Mouse (Mus musculus) yolk sac, embryonic 10.5 days (tissue): ENCODE measurements around the gene Fastkd1.
A peak's percentile ranks its signal among the peaks of the same experiment; 100 is the strongest.
"Not testable (repeated sequence)": the region's sequence is repeated elsewhere in the genome, so short reads cannot be mapped to it uniquely, and the experiment has no call there.

Source experiments
- DNase-seq: peaks from one replicate; pipeline ENCODE4 v3.0.0-alpha.2; 2017; ENCODE audit warnings: low spot score

The Fastkd1 gene

DNA sequence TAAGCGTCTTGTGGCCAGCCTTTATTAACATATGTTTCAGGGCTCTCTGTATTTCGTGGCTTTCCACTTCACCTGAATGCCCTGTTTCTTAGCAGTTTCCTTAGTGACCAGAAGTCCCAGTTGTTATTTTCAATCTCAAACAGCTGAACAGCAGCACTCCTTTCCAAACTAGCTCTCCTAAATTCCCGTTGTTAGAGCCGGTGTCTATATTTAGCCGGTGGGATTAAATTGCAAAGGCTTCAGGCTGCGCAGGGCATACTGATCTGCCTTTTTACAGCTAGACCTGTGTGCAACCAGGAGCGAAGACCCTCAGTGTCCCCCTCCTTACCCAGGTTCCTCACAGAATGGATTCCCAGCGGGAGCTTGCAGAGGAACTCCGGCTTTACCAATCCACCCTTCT, 43.5 kb downstream of the Fastkd1 start, which contains the start of gene Klhl41:
Gene Klhl41, plus strand, starts transcription at position 268 of the 400 bp plus-strand sequence.
- no peak for DNase-seq

- DNase-seq: no peak
Measured at GRCm38 (mm10) chr2:69668414-69668813, 44.9 kb downstream of the Fastkd1 start.

- DNase-seq: no peak
Measured at GRCm38 (mm10) chr2:69667656-69668055, 45.7 kb downstream of the Fastkd1 start.

- no peak for DNase-seq
Measured at GRCm38 (mm10) chr2:69663827-69664476, 49.4 kb downstream of the Fastkd1 start.

GRCm38 (mm10) chr2:69659326-69659725, 54.0 kb downstream of the Fastkd1 start:
- no peak for DNase-seq

GRCm38 (mm10) chr2:69649716-69650115, 63.6 kb downstream of the Fastkd1 start:
- DNase-seq: no peak

GRCm38 (mm10) chr2:69646726-69647490, 66.4 kb downstream of the Fastkd1 start, which contains the start of gene Bbs5:
Gene Bbs5 (plus strand): TSS chr2:69647171.
- peak; percentile 88 for DNase-seq

DNA sequence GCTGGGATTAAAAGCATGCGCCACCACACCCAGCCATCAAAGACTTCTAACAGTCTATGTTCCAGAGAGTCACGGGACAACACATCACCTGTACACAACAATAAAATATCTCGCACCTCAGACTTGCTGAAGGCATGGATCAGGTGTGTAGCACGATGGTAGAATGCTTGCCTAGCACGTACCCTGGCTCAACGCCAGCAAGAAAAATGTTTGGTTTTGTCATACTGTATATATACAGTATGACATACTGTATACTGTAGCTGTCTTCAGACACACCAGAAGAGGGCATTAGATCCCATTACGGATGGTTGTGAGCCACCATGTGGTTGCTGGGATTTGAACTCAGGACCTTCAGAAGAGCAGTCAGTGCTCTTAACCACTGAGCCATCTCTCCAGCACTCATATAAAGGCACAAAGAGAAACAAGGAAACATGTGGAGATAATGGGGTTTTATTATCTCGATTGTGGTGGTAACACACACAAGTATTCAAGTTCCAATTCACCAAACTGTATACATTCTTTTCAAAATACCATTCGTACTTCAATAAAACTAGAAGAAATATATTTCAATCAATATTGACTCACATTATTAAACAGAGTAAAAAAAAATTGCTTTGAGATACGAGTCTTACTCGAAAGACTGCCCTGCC, 68.2 kb downstream of the Fastkd1 start:
- DNase-seq: no peak

- DNase-seq: no peak
Measured at GRCm38 (mm10) chr2:69640100-69640499, 73.2 kb downstream of the Fastkd1 start.

DNA sequence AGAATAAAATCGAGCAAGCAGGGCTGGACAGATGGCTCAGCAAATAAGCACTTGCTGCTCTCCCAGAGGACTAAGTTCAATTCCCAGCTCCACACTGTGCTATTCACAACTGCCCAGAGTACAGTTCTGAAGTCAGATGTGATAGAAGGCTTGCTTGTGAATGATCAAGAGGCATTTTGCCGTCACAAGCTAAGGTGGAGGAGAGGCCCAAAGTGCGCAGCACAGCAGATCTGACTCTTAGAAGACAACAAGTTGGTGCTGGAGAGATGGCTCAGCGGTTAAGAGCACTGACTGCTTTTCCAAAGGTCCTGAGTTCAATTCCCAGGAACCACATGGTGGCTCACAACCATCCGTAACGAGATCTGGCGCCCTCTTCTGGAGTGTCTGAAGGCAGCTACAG, 75.3 kb downstream of the Fastkd1 start:
- not testable (repeated sequence) for DNase-seq
